Mouse (Mus musculus): ENCODE results near the gene Abcd4.

GRCm38 (mm10) chr12:84640253-84640652 lies 23.0 kb upstream of the Abcd4 start:
- TF ChIP-seq CTCF (IDR thresholded peaks at IDR 0.05; ENCODE audit: extremely low read depth, insufficient read length, insufficient replicate concordance, low read depth, low read length) (no peak), POLR2A (IDR thresholded peaks at IDR 0.05; ENCODE audit: low read depth, low read length) (no peak)
